Mouse (Mus musculus): ENCODE results near the gene Rps21. TPM values are rescaled to one million over a fixed set of nuclear protein-coding genes. Genes with fewer than 3 reads are reported as not detected.

Gene Rps21
- total and polyA plus RNA-seq, 2 experiments = 713 to 880 TPM

DNA sequence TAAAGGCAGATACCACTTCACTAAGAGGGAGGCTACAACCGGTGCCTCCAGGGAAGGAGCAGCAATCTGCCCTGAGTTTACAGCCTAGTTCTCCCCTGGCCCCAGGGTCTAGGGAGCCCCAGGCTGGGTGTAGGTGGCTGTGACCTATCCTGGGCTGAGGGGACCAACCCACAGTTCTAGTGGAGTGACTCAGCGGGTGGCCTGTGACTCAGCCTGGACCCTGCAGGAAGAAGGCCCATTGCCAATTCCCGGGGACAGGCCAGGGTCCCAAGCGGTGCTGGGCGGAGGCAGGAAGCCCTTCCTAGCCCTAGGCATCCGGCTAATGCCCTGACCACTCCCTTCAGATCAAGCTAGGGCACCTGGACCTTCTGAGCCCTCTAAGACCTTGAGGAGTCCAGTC, 41.2 kb upstream of the Rps21 start:
- Histone ChIP-seq H3K79me2 (ENCODE audit: control insufficient read depth, insufficient read depth, low read length) (no peaks in the 10 kb centered on the region), H3K27me3 (ENCODE audit: control insufficient read depth, insufficient read depth, low read length) (no peaks in the 10 kb centered on the region), H3K4me1 (ENCODE audit: control insufficient read depth, insufficient read depth, low read length) (peaks cover 11% of the 10 kb centered on the region; the same call in 1 of the 2 replicates), H3K27ac (replicated peaks; ENCODE audit: insufficient read depth, low read depth, low read length) (peak overlapping the region; percentile 13; the same call in 1 of the 2 replicates), H3K4me3 (ENCODE audit: insufficient read depth, low read depth, low read length) (no peak overlapping the region), H3K36me3 (ENCODE audit: control insufficient read depth, insufficient read depth, low read length) (no peaks in the 10 kb centered on the region), H3K9ac (ENCODE audit: low read depth, low read length) (no peak overlapping the region)
- 86% methylated on average over 6 of the region's 6 CpGs for WGBS
- TF ChIP-seq POLR2A (IDR thresholded peaks at IDR 0.05; ENCODE audit: extremely low read depth, insufficient read depth, low read length) (no peak), CTCF (IDR thresholded peaks at IDR 0.05; ENCODE audit: low read depth, low read length) (no peak)
- DNase-seq (ENCODE audit: extremely low read depth, low read depth, low spot score) = no peak

DNA sequence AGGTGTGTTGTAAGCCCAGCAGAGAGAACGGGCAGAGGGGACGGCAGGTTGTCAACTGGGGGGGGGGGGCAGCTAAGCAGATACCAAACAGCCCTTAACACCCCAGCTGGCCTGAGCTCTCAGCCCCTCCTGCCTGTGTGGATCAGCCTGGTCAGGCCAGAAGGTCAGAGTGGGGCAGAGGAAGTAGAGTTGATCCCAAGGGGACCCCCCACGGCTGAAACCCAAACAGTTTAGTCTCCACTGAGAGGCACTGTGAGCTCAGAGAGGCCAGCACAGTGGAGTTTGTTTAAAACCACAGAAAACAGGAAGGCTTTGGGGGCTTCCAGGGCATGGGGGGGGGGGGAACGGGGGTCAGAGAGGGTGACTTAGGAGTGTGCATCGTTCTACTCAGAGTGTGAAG, 40.3 kb upstream of the Rps21 start:
- no peak for DNase-seq (ENCODE audit: extremely low read depth, low read depth, low spot score)
- no peaks in the 10 kb centered on the region for H3K79me2 ChIP-seq (ENCODE audit: control insufficient read depth, insufficient read depth, low read length)
- H3K36me3 ChIP-seq (ENCODE audit: control insufficient read depth, insufficient read depth, low read length) = no peaks in the 10 kb centered on the region
- H3K4me1 ChIP-seq (ENCODE audit: control insufficient read depth, insufficient read depth, low read length) = peaks cover 11% of the 10 kb centered on the region; the same call in 1 of the 2 replicates
- WGBS = 64% methylated on average over 5 of the region's 5 CpGs
- no peak overlapping the region for H3K4me3 ChIP-seq (ENCODE audit: insufficient read depth, low read depth, low read length)
- H3K27ac ChIP-seq (replicated peaks; ENCODE audit: insufficient read depth, low read depth, low read length) = no peak overlapping the region
- H3K27me3 ChIP-seq (ENCODE audit: control insufficient read depth, insufficient read depth, low read length) = no peaks in the 10 kb centered on the region
- no peak overlapping the region for H3K9ac ChIP-seq (ENCODE audit: low read depth, low read length)
- TF ChIP-seq POLR2A (IDR thresholded peaks at IDR 0.05; ENCODE audit: extremely low read depth, insufficient read depth, low read length) (no peak), CTCF (IDR thresholded peaks at IDR 0.05; ENCODE audit: low read depth, low read length) (no peak)

DNA sequence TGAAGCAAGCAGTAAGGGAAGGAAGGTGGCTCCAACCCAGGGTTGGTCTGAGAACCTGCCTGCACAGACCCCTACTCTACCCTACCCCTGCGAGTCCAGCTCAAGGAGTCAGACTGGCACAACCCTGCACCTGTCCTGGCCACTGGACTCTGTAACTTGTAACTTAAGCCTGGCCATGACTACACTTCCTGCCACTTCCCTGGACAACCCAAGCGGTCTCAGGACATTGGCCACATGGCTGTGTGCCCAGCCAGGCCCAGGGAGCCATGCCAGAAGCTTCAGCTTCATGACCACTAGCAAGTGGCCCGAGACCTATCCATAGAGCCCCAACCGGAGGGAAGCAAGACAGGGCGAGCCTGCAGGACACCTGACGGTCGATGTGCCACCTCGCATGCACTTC, 39.6 kb upstream of the Rps21 start:
- Histone ChIP-seq H3K79me2 (ENCODE audit: control insufficient read depth, insufficient read depth, low read length) (no peaks in the 10 kb centered on the region), H3K36me3 (ENCODE audit: control insufficient read depth, insufficient read depth, low read length) (no peaks in the 10 kb centered on the region), H3K4me3 (ENCODE audit: insufficient read depth, low read depth, low read length) (no peak overlapping the region), H3K27me3 (ENCODE audit: control insufficient read depth, insufficient read depth, low read length) (no peaks in the 10 kb centered on the region), H3K9ac (ENCODE audit: low read depth, low read length) (no peak overlapping the region), H3K4me1 (ENCODE audit: control insufficient read depth, insufficient read depth, low read length) (peaks cover 11% of the 10 kb centered on the region; the same call in 1 of the 2 replicates), H3K27ac (replicated peaks; ENCODE audit: insufficient read depth, low read depth, low read length) (peak overlapping the region; percentile 43; the same call in 1 of the 2 replicates)
- 44% methylated on average over 8 of the region's 8 CpGs for WGBS
- no peak for TF ChIP-seq CTCF (IDR thresholded peaks at IDR 0.05; ENCODE audit: low read depth, low read length)
- TF ChIP-seq POLR2A (IDR thresholded peaks at IDR 0.05; ENCODE audit: extremely low read depth, insufficient read depth, low read length) = no peak
- peak; percentile 68 for DNase-seq (ENCODE audit: extremely low read depth, low read depth, low spot score)

DNA sequence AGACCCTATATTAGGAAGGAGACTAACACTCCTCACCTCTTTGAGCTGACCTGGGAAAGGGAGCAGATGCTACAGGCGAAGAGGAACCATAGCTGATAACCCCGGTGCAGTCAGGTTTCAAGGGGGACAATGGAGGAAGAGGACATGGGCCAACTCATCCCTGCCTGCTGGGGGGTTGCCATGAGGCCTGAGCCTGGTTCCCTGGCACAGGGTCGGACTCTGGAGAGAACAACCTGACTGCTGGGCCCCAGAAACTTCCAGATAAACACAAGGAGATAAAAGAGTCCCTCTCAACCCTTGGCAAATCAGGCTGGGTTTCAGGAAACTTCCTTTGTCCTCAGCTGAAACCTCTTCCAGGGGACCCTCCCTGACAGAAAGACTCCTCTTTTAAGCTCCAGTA, 38.9 kb upstream of the Rps21 start:
- Histone ChIP-seq H3K9ac (ENCODE audit: low read depth, low read length) (no peak overlapping the region), H3K27ac (replicated peaks; ENCODE audit: insufficient read depth, low read depth, low read length) (peak overlapping the region; percentile 43), H3K79me2 (ENCODE audit: control insufficient read depth, insufficient read depth, low read length) (no peaks in the 10 kb centered on the region), H3K36me3 (ENCODE audit: control insufficient read depth, insufficient read depth, low read length) (no peaks in the 10 kb centered on the region), H3K4me1 (ENCODE audit: control insufficient read depth, insufficient read depth, low read length) (peaks cover 11% of the 10 kb centered on the region; the same call in 1 of the 2 replicates), H3K4me3 (ENCODE audit: insufficient read depth, low read depth, low read length) (no peak overlapping the region), H3K27me3 (ENCODE audit: control insufficient read depth, insufficient read depth, low read length) (no peaks in the 10 kb centered on the region)
- TF ChIP-seq CTCF (IDR thresholded peaks at IDR 0.05; ENCODE audit: low read depth, low read length) (no peak), POLR2A (IDR thresholded peaks at IDR 0.05; ENCODE audit: extremely low read depth, insufficient read depth, low read length) (no peak)
- WGBS = 58% methylated on average over 3 of the region's 3 CpGs
- DNase-seq (ENCODE audit: extremely low read depth, low read depth, low spot score) = no peak

DNA sequence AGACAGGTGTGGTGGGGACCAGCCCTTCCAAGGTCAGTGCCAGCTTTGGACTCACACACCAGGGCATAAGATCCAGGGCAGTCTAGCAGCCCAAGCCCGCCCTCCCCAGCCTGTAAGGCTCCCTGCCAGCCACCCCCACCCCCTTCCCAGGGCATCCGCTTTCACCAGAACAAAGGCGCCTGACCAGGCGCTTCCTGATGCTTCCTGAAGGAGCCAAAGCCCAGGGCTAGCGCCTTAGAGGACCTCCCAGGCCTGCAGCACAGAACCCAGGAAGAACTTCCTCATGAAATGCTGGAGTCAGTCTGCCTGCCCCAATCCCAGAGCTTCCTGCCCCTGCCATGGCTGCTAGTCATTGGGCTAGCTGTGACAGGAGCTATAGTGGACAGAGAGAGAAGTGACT, 38.5 kb upstream of the Rps21 start:
- TF ChIP-seq POLR2A (IDR thresholded peaks at IDR 0.05; ENCODE audit: extremely low read depth, insufficient read depth, low read length) (no peak), CTCF (IDR thresholded peaks at IDR 0.05; ENCODE audit: low read depth, low read length) (no peak)
- Histone ChIP-seq H3K4me1 (ENCODE audit: control insufficient read depth, insufficient read depth, low read length) (peaks cover 11% of the 10 kb centered on the region; the same call in 1 of the 2 replicates), H3K36me3 (ENCODE audit: control insufficient read depth, insufficient read depth, low read length) (no peaks in the 10 kb centered on the region), H3K4me3 (ENCODE audit: insufficient read depth, low read depth, low read length) (no peak overlapping the region), H3K79me2 (ENCODE audit: control insufficient read depth, insufficient read depth, low read length) (no peaks in the 10 kb centered on the region), H3K9ac (ENCODE audit: low read depth, low read length) (no peak overlapping the region), H3K27ac (replicated peaks; ENCODE audit: insufficient read depth, low read depth, low read length) (peak overlapping the region; percentile 61), H3K27me3 (ENCODE audit: control insufficient read depth, insufficient read depth, low read length) (no peaks in the 10 kb centered on the region)
- DNase-seq (ENCODE audit: extremely low read depth, low read depth, low spot score) = no peak
- WGBS = 64% methylated on average over 5 of the region's 5 CpGs

DNA sequence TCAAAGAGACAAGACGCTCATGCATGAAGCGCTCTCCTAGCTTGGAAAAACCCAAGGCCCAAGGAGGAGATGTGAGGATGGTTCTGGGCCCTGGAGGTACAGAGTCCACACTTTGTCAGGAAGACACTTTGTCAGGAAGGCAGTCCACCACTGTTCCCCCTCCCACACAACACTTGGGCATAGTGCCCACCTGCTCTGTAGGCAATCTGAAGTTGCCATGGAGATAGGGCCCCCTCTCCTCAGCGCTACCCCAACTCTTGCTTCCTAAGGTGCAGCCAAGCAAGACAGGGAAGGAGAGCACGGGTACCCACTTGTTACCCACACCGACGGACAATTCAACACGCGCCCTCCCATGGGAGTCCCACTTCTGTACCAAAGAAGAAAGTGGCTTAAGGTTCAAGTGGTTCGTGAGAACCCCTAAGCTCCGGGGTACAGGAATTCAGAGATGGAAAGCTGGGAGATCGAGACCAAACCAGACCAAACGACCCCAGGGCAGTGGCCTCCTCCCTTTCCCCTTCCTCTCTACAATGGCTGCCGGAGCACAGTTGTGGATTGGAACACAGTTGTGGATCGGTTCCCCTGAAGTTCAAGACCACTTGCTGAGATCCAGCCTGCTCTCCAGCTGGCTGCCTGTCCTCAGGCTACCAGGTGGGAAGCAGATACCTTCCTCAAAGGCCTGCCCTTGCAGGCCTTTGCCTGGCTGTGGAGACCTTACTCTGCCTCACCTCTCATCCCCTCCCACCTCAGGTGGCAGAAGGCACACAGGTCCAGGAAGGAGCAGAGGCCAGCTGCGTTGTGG, 37.8 kb upstream of the Rps21 start:
- Histone ChIP-seq H3K4me3 (ENCODE audit: insufficient read depth, low read depth, low read length) (no peak overlapping the region), H3K27ac (replicated peaks; ENCODE audit: insufficient read depth, low read depth, low read length) (peak overlapping the region; percentile 61), H3K4me1 (ENCODE audit: control insufficient read depth, insufficient read depth, low read length) (peaks cover 11% of the 10 kb centered on the region; the same call in 1 of the 2 replicates), H3K79me2 (ENCODE audit: control insufficient read depth, insufficient read depth, low read length) (no peaks in the 10 kb centered on the region), H3K36me3 (ENCODE audit: control insufficient read depth, insufficient read depth, low read length) (no peaks in the 10 kb centered on the region), H3K9ac (ENCODE audit: low read depth, low read length) (no peak overlapping the region), H3K27me3 (ENCODE audit: control insufficient read depth, insufficient read depth, low read length) (no peaks in the 10 kb centered on the region)
- WGBS = 89% methylated on average over 15 of the region's 15 CpGs
- TF ChIP-seq POLR2A (IDR thresholded peaks at IDR 0.05; ENCODE audit: extremely low read depth, insufficient read depth, low read length) (no peak), CTCF (IDR thresholded peaks at IDR 0.05; ENCODE audit: low read depth, low read length) (no peak)
- DNase-seq (ENCODE audit: extremely low read depth, low read depth, low spot score) = no peak
